Mouse (Mus musculus): ENCODE results near the gene Ldlrap1.

Ldlrap1 gene

GRCm38 (mm10) chr4:134750825-134751224 lies 17.0 kb downstream of the Ldlrap1 start:
- DNase-seq = no peak

DNA sequence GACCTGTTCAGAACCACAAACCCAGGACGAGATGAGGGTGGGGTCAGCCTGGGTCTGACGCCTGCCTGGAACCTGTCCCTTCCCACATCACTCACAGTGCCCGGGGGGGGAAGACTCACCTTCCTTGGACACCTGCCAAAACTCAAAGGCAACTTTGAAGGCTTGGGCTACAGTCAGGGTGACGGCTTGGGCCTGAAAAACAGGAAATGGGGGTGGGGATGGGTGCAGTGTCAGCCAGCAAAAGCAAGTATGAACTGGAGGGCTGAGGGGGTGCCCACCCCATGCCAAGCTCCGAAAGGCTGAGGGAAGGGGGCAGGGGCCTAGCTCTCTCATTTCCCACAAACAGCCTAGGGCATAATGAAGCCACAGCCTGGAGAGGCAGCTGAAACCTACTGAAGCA lies 17.6 kb downstream of the Ldlrap1 start:
- no peak for DNase-seq

DNA sequence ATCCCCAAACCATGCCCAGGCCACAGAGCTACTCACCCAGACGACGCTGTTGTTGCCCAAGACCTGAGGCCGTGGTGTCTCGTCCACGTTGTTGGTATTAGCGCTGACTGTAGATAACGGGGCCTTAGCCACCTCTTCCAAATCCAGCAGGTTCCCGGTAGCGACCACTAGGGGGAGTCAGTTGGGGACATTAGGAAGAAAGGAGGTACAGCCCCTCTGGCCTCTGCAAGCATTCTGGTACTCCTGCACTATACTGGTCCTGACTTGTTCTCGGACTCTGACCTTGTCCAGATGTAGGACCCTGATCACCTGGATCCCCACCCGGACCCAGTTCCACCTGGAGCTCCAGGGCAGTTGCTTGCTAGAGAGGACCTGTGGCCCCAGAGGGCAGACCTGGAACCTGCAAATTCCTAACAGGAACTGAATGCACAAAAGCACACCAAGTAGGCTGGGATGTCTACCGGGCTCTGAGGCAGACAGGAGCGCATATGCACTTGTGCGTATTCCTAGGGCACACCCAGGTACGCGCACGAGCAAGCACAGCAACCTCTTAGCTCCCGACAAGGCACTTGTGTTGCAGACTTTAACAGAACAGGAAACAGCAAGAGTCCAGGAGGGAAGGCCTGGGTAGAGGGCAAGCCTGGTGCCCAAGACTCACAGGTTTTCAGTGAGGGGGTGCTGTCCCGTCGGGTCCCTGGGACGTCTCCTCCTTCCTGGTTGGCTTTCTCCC lies 18.4 kb downstream of the Ldlrap1 start:
- DNase-seq = no peak

GRCm38 (mm10) chr4:134745900-134746661 lies 21.7 kb downstream of the Ldlrap1 start:
- peak; percentile 78 for DNase-seq

GRCm38 (mm10) chr4:134743881-134744633 lies 23.8 kb downstream of the Ldlrap1 start:
- DNase-seq = no peak

GRCm38 (mm10) chr4:134741949-134742348 lies 25.9 kb downstream of the Ldlrap1 start:
- DNase-seq = no peak

GRCm38 (mm10) chr4:134740186-134740585 lies 27.6 kb downstream of the Ldlrap1 start:
- DNase-seq = no peak

DNA sequence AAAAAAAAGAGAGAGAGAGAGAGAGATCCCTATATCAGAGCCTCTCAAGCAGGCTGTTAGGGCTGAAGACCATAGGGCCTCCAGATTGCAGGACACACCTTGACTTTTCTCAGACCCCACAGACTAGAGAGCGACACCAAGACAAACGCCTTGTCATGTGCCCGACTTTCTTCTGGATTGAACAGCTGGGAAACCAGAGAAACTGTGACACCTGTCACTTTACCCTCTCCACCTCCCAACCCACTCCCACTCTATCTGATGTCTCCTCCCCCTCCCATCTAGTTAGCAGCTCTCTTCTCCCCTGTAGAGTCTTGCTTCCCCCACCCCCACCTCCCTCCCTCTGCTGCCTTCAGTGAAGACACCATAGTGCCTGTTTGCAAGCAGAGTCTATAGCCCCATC lies 28.3 kb downstream of the Ldlrap1 start:
- DNase-seq = no peak

DNA sequence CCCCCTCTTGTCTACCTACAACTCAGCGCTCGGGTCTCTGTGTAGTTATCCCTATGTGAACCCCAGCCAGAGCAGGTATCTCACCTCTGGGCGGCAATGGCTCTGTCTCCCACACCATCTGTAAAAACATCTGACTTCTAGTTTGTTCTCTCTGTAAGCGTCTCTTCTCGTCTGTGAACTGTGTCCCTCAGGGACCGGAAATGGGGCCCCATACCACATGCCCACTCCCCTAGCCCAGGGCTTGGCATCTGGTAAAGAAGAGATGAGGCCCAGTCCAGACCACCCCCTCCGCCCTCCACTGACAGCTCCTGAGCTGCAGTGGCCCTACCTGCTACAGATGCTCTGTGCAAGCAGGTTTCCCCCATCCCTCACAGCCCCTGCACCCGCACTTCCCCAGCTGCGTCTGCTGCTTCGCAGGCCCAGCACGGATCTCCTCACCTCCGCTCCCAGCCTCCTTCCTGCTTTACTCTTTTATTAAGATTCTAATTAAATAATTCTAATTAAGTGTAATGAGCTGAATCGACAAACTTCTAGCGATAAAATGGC lies 30.4 kb downstream of the Ldlrap1 start:
- DNase-seq = no peak

DNA sequence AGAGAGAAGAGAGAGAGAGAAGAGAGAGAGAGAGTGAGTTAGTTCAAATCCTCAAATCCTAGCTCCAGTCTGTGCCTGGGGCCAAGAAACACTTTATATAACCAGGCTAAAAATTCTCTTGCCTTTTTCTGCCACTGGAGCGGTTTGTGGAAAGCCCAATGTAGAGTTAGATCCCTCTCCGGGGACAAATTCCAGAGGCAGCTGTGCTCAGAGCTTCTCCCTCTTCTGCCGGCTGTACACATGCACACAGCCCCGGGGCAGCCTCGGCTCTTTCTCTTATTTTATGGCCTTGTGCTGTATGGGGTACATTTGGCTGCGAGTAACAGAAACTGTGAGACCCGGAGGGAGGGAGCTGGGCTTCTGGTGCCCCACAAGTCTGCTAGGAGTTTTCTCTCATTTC lies 31.7 kb downstream of the Ldlrap1 start:
- DNase-seq = peak; percentile 44

- no peak for DNase-seq
These were observed 33.2 kb downstream of the Ldlrap1 start for GRCm38 (mm10) chr4:134734629-134735081.

DNA sequence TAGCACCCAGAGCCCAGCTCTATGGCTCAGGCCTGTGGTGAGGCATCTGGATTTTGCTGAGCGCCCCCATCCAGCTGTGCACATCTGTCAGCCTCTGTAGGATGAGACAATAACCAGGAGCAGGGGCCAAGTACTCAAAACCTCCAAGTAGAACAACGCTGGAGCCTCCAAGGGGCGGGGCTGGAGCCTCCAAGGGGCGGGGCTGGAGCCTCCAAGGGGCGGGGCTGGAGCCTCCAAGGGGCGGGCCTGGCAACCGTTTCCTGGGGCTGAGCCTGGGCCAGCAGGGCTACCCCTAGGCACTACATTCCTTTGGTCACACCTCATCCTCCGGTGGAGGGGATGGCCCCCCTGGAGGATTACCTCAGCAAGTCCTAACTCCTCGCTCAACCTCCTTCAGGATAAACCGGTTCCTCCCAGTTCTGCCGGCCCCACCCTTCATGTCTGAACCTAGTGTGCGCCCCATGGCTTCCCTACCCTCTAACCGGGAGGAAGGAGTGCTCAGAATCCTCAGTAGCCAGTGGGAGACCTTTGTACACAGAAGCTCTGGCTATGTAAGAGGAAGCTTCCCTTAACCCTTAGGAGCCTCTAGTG lies 33.7 kb downstream of the Ldlrap1 start:
- no peak for DNase-seq

GRCm38 (mm10) chr4:134733371-134733770 lies 34.5 kb downstream of the Ldlrap1 start:
- no peak for DNase-seq

GRCm38 (mm10) chr4:134730106-134730505 lies 37.7 kb downstream of the Ldlrap1 start:
- no peak for DNase-seq

DNA sequence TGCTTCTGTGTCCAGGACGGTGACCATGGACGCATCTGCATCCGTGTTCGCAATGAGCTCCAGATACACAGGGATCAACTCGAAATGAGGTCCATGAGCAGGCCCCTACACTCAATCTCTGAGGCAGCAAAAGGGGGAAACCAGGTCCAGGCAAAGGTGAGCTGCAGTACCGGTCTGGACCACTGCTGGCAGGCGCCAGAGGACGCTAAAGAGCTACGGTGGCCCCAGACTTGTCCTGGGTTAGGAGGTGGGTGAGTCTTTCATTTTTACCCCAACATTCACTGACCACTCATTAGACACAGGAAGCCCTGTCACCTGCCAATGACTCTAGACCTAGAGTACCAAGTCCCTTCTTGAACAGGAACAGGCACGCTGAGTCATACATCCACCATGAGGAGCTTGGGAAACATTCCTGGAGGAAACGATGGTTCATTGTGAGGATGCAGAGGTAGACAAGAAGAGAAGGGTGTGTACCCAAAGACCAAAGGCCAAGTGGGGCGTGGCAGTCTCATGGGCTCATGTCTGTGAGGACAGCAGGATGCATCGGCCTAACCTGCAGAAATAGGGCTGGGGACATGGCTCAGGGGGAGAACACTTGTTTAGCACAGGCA lies 42.0 kb downstream of the Ldlrap1 start:
- no peak for DNase-seq

- DNase-seq = no peak
These were observed 42.9 kb downstream of the Ldlrap1 start for GRCm38 (mm10) chr4:134724974-134725373.

- no peak for DNase-seq
These were observed 44.6 kb downstream of the Ldlrap1 start for GRCm38 (mm10) chr4:134723251-134723650.

GRCm38 (mm10) chr4:134721076-134721475 lies 46.7 kb downstream of the Ldlrap1 start:
- no peak for DNase-seq

- DNase-seq = no peak
These were observed 47.5 kb downstream of the Ldlrap1 start for GRCm38 (mm10) chr4:134720371-134720770.

GRCm38 (mm10) chr4:134719489-134719888 lies 48.3 kb downstream of the Ldlrap1 start:
- no peak for DNase-seq

DNA sequence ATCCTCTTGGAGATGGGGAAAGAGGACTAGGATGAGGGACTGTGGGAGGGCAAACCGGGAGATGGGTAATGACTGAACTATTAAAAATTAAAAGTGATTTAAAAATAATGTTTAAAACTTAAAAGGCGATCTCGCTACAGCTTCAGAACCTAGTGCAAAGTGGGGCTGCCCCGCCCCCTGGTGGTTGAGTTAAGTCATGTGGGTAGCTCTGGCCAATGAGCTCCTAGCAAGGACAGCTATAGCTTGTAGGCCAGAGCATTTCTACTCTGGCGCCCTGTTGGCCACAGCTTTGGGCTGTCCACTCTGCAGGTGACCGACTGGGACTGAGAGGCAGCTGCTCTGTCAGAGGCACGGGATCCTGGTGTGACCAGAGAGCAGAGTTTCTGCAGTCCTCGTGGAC lies 53.9 kb downstream of the Ldlrap1 start:
- peak; percentile 71 for DNase-seq

DNA sequence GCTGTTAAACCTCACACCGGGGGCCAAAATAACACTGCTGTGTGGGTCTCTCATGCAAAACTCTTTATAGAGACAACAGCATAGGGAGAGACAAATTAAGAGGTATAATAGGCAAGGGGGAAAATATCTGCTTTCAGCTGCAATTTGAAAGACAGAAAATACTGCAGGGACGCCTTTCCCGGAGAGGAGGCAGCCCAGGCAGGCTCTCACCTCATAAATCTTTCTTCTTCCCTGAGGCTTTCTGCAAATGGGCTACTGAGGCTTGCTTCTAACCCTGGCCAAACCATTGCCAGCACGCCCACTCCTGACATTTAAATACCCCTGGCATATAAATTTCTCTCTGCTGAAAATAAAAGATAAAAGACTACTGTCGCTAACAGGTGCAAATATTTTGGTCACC lies 62.5 kb downstream of the Ldlrap1 start:
- no peak for DNase-seq

Measured in right cerebral cortex, postnatal 25 days (tissue).